Mouse (Mus musculus) liver, embryonic 11.5 days (tissue): ENCODE data around the gene Zfp385c. TPM values are rescaled to one million over a fixed set of nuclear protein-coding genes. Genes with fewer than 3 reads are reported as not detected.
"Not testable (repeated sequence)": the region's sequence is repeated elsewhere in the genome, so short reads cannot be mapped to it uniquely, and the experiment has no call there.

Experiments
- ATAC-seq: fragments of 200-750 bp; cut with Nextera tagmentation; replicated peaks from 2 replicates; pipeline ENCODE4 v1.8.0; 2017; ENCODE audit warnings: moderate number of reproducible peaks, mild to moderate bottlenecking, moderate TSS enrichment, moderate library complexity; ENCODE audit not compliant: low FRiP score
- DNase-seq: peaks from one replicate; pipeline ENCODE4 v3.0.0-alpha.2; 2017; ENCODE audit warnings: low spot score
- H3K27ac ChIP-seq: fragments of 300-500 bp; sonication (generic); 2 replicates; pipeline ENCODE4 v1.5.1; 2014; ENCODE audit warnings: mild to moderate bottlenecking, low read depth, low read length, control low read depth
- H3K27me3 ChIP-seq: fragments of 300-500 bp; sonication (generic); replicated peaks from 2 replicates; pipeline ENCODE4 v1.6.1; 2014; ENCODE audit warnings: low read length, mixed read lengths; ENCODE audit not compliant: control insufficient read depth, insufficient read depth
- H3K36me3 ChIP-seq: fragments of 300-500 bp; sonication (generic); 2 replicates; pipeline ENCODE4 v1.6.1; 2014; ENCODE audit warnings: mild to moderate bottlenecking, low read length, moderate library complexity, mixed read lengths; ENCODE audit not compliant: control insufficient read depth, insufficient read depth
- H3K4me1 ChIP-seq: fragments of 300-500 bp; sonication (generic); replicated peaks from 2 replicates; pipeline ENCODE4 v1.6.1; 2014; ENCODE audit warnings: low read length, mixed read lengths; ENCODE audit not compliant: control insufficient read depth, insufficient read depth
- H3K4me2 ChIP-seq: fragments of 300-500 bp; sonication (generic); 2 replicates; pipeline ENCODE4 v1.6.1; 2014; ENCODE audit warnings: mild to moderate bottlenecking, control low read depth, moderate library complexity
- H3K4me3 ChIP-seq: fragments of 300-500 bp; sonication (generic); 2 replicates; pipeline ENCODE4 v1.5.1; 2014; ENCODE audit warnings: low read depth, low read length, control low read depth
- H3K9ac ChIP-seq: fragments of 300-500 bp; sonication (generic); 2 replicates; pipeline ENCODE4 v1.6.1; 2014; ENCODE audit warnings: low read depth, low read length, control low read depth
- H3K9me3 ChIP-seq: fragments of 300-500 bp; sonication (generic); 2 replicates; pipeline ENCODE4 v1.6.1; 2016; ENCODE audit warnings: low read length, inconsistent platforms, mixed read lengths; ENCODE audit not compliant: control insufficient read depth
- WGBS: fragments of 180-500 bp; shearing (Covaris S2); extraction: QIAGEN DNeasy Blood & Tissue Kit; methylation state at CpG from one replicate; pipeline ENCODE4 v1.1.7; 2014; 5-methylcytosine and 5-hydroxymethylcytosine counted together
- polyA plus RNA-seq: library from polyadenylated mRNA; unstranded; fragments of >200 nt; fragmentation: Nextera tagmentation; extraction: Ambion mirVana; gene quantifications from 2 replicates; pipeline ENCODE4 v1.2.1, GENCODE M21; 2014

Zfp385c gene
- polyA plus RNA-seq, 1 experiment from 2014 or later = not detected

DNA sequence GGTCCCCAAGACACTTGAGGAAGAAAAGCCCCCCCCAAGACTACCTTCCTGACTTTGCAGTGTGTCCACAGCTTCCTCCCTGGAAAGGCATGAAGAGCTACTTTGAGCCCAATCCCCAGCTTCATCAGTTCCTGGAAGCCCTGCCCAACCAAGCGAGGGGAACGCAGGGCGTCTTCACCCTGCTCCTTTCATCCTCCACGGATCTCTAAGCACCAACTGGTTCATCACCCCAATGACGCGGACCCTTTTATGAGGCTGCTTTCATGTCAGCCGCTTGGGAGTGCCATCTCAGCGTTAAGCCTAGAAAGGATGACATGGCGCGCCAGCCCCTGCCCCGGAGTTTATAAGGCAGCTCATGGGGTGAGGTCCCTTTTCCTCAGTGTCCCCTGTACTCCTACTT lies 72.3 kb downstream of the Zfp385c start, which contains the start of gene Dnajc7:
Gene Dnajc7, minus strand, starts transcription at position 187 of the 400 bp plus-strand sequence.
- H3K27ac ChIP-seq = peak within 1 kb of the TSS; percentile 95
- WGBS = 8% methylated on average over 11 of the region's 11 CpGs
- peak within 1 kb of the TSS; percentile 91 for H3K4me2 ChIP-seq
- DNase-seq (no peak), ATAC-seq (peak; percentile 8; the same call in 1 of the 2 replicates)
- peak within 1 kb of the TSS; percentile 91 for H3K4me3 ChIP-seq
- H3K9me3 ChIP-seq = no peaks in the 10 kb centered on the region
- H3K27me3 ChIP-seq = no peaks in the 10 kb centered on the region
- peaks cover 2% of the 10 kb centered on the region; the same call in 1 of the 2 replicates for H3K36me3 ChIP-seq
- peak within 1 kb of the TSS; percentile 94 for H3K9ac ChIP-seq
- peaks cover 33% of the 10 kb centered on the region for H3K4me1 ChIP-seq

GRCm38 (mm10) chr11:100619485-100619975 lies 72.7 kb downstream of the Zfp385c start:
- under 1% methylated on average over 40 of the region's 40 CpGs for WGBS
- peaks cover 33% of the 10 kb centered on the region for H3K4me1 ChIP-seq
- H3K27ac ChIP-seq = peak overlapping the region; percentile 95
- no peaks in the 10 kb centered on the region for H3K36me3 ChIP-seq
- DNase-seq = peak; percentile 95
- no peaks in the 10 kb centered on the region for H3K9me3 ChIP-seq
- peak; percentile 93 for ATAC-seq
- H3K4me2 ChIP-seq = peak overlapping the region; percentile 91
- H3K9ac ChIP-seq = peak overlapping the region; percentile 94
- no peaks in the 10 kb centered on the region for H3K27me3 ChIP-seq
- peak overlapping the region; percentile 91 for H3K4me3 ChIP-seq

DNA sequence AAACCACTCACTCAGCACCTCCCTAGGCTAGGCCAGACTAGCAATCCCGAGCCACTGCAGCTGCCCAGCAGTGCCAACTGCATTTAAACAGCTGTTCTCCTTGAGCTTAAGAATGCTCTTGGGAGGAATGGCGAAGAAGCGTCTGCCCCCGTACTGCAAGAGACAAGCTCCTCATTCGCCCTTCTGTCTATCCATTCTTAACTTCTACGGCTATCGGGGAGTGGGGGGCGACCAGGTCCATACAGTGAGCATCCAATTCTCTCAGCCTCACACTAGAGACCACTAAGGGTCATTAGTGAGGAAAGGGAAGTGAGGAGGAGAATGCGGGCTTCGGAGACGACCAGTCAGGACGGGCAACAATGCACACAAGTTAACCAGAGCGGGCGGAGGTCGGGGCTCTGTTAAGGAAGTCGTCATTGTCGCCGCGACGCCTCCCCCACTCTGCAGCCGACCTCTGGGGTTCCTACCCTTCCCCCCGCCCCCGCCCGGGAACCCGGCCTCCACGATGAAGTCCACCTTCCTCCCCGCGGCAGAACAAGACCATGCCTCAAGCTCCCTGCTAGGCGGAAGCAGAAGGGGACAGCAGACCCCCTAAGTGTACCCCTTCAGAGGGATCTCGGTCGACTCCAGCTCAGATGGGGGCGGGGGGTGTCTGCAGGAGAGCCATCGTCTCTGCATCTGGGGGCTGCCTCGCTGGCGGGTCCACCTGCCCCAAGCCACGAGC lies 73.3 kb downstream of the Zfp385c start, which contains the start of gene Nkiras2:
Gene Nkiras2, plus strand, starts transcription at position 484 of the 724 bp plus-strand sequence.
- peak within 1 kb of the TSS; percentile 95 for H3K27ac ChIP-seq
- H3K9ac ChIP-seq = peak within 1 kb of the TSS; percentile 94
- H3K4me3 ChIP-seq = peak within 1 kb of the TSS; percentile 91
- no peaks in the 10 kb centered on the region for H3K9me3 ChIP-seq
- H3K4me1 ChIP-seq = peaks cover 29% of the 10 kb centered on the region
- peak; percentile 77 for DNase-seq
- H3K36me3 ChIP-seq = no peaks in the 10 kb centered on the region
- under 1% methylated on average over 36 of the region's 36 CpGs for WGBS
- no peaks in the 10 kb centered on the region for H3K27me3 ChIP-seq
- H3K4me2 ChIP-seq = peak within 1 kb of the TSS; percentile 91
- peak; percentile 76 for ATAC-seq

GRCm38 (mm10) chr11:100617480-100617879 lies 74.8 kb downstream of the Zfp385c start:
- no peaks in the 10 kb centered on the region for H3K9me3 ChIP-seq
- H3K27me3 ChIP-seq = no peaks in the 10 kb centered on the region
- H3K9ac ChIP-seq = no peak overlapping the region
- peak overlapping the region; percentile 91 for H3K4me2 ChIP-seq
- H3K4me3 ChIP-seq = peak overlapping the region; percentile 91; the same call in 1 of the 2 replicates
- DNase-seq (no peak), ATAC-seq (no peak)
- WGBS = 90% methylated on average over 4 of the region's 4 CpGs
- H3K4me1 ChIP-seq = peaks cover 25% of the 10 kb centered on the region
- H3K36me3 ChIP-seq = no peaks in the 10 kb centered on the region
- H3K27ac ChIP-seq = no peak overlapping the region

DNA sequence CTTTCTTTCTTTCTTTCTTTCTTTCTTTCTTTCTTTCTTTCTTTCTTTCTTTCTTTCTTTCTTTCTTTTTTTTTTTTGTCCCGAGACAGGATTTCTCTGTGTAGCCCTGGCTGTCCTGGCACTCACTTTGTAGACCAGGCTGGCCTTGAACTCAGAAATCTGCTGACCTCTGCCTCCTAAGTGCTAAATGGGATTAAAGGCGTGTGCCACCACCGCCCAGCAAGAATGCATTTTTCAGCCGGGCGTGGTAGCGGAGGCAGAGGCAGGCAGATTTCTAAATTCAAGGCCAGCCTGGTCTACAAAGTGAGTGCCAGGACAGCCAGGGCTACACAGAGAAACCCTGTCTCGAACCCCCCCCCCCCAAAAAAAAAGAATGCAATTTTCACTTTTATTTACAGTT lies 75.4 kb downstream of the Zfp385c start:
- DNase-seq, H3K9ac ChIP-seq, ATAC-seq, H3K4me2 ChIP-seq, H3K27ac ChIP-seq, H3K27me3 ChIP-seq, H3K4me3 ChIP-seq, H3K36me3 ChIP-seq, H3K9me3 ChIP-seq: not testable (repeated sequence)
- WGBS = 81% methylated on average over 7 of the region's 7 CpGs
- H3K4me1 ChIP-seq = peaks cover 25% of the 10 kb centered on the region

GRCm38 (mm10) chr11:100616332-100616731 lies 75.9 kb downstream of the Zfp385c start:
- no peak overlapping the region for H3K4me3 ChIP-seq
- 0 out of 2 replicates have a peak, but pooled peaks cover 2% of the 10 kb centered on the region for H3K36me3 ChIP-seq
- H3K9ac ChIP-seq = no peak overlapping the region
- H3K27ac ChIP-seq = no peak overlapping the region
- H3K4me2 ChIP-seq = no peak overlapping the region
- no peaks in the 10 kb centered on the region for H3K27me3 ChIP-seq
- DNase-seq (no peak), ATAC-seq (no peak)
- H3K4me1 ChIP-seq = peaks cover 25% of the 10 kb centered on the region
- no peaks in the 10 kb centered on the region for H3K9me3 ChIP-seq
- 86% methylated on average over 5 of the region's 5 CpGs for WGBS

DNA sequence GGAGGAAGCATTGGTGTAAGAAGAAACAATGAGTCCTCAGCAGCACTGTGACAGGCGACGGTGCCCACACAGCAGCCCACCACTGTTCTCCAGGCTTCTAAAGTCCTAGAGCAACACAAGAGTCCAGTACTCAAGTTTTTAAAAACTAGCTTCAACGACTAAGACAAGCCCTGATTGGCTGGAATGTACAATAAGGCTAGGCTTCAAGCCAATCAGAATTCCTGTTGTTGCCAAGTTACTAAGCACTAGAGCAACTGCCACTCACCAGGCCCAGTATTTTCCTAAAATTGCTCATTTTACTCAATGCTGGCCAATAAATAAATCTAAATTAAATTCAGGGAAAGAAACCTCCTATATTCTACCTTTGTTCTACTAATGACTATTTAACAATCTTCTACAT lies 79.0 kb downstream of the Zfp385c start:
- DNase-seq = no peak
- peaks cover 18% of the 10 kb centered on the region for H3K4me1 ChIP-seq
- WGBS = 90% methylated on average over 3 of the region's 3 CpGs

GRCm38 (mm10) chr11:100611627-100612026 lies 80.6 kb downstream of the Zfp385c start:
- no peak for DNase-seq
- Histone ChIP-seq H3K4me3 (no peak overlapping the region), H3K9ac (no peak overlapping the region), H3K9me3 (no peaks in the 10 kb centered on the region), H3K4me2 (no peak overlapping the region), H3K27ac (no peak overlapping the region), H3K27me3 (no peaks in the 10 kb centered on the region), H3K36me3 (0 out of 2 replicates have a peak, but pooled peaks cover 2% of the 10 kb centered on the region), H3K4me1 (peaks cover 10% of the 10 kb centered on the region)
- 81% methylated on average over 6 of the region's 6 CpGs for WGBS
- no peak for ATAC-seq

More for the DNA sequence above, 79.0 kb downstream of the Zfp385c start:
- 0 out of 2 replicates have a peak, but pooled peaks cover 2% of the 10 kb centered on the region for H3K36me3 ChIP-seq
- H3K4me2 ChIP-seq = no peak overlapping the region
- no peak for ATAC-seq
- no peak overlapping the region for H3K9ac ChIP-seq
- H3K27ac ChIP-seq = no peak overlapping the region
- no peaks in the 10 kb centered on the region for H3K9me3 ChIP-seq
- H3K27me3 ChIP-seq = no peaks in the 10 kb centered on the region
- no peak overlapping the region for H3K4me3 ChIP-seq
